Mouse (Mus musculus) pancreas, adult 10 weeks (tissue): Measurements from ENCODE around the gene Snx33. TPM values are rescaled to one million over a fixed set of nuclear protein-coding genes. Genes with fewer than 3 reads are reported as not detected.

Experiments
- polyA plus RNA-seq: library from polyadenylated mRNA; stranded (reverse); fragments of 350-450 nt; fragmentation: Illumina TruSeq; extraction: RNeasy Lipid Tissue Mini Kit (QIAGEN cat#74804); gene quantifications from one replicate; pipeline ENCODE4 v1.2.3, GENCODE M21; 2015; ENCODE audit warnings: low read depth, low replicate concordance; ENCODE audit not compliant: insufficient read depth

Snx33 gene
- 4.6 TPM for polyA plus RNA-seq

GRCm38 (mm10) chr9:56928041-56928811, at the start of gene Snx33:
TSS of gene Snx33 (minus strand) at chr9:56928371.

GRCm38 (mm10) chr9:56950414-56951400, 22.5 kb upstream of the Snx33 start, which contains the start of gene Snupn:
TSS of gene Snupn (plus strand) at chr9:56950878.

GRCm38 (mm10) chr9:56937223-56938160, 9.3 kb upstream of the Snx33 start, which contains the start of gene Imp3:
TSS of gene Imp3 (plus strand) at chr9:56937475.

Other genes starting within 250 kb of the Snx33 start
- 0.42 TPM for gene Lingo1, start 131.9 kb downstream of the Snx33 start, polyA plus RNA-seq
- gene Odf3l1, start 63.7 kb downstream of the Snx33 start, polyA plus RNA-seq = not detected
- gene Cspg4, start 63.3 kb downstream of the Snx33 start, polyA plus RNA-seq = 3.8 TPM
- 35.8 TPM for gene Imp3, start 9.1 kb upstream of the Snx33 start, polyA plus RNA-seq
- gene Snupn, start 22.5 kb upstream of the Snx33 start, polyA plus RNA-seq = 2.2 TPM
- gene Ptpn9, start 66.6 kb upstream of the Snx33 start, polyA plus RNA-seq = 6.2 TPM
- 8.1 TPM for gene Sin3a, start 143.7 kb upstream of the Snx33 start, polyA plus RNA-seq
- 44.7 TPM for gene Man2c1, start 202.3 kb upstream of the Snx33 start, polyA plus RNA-seq
- gene Neil1, start 219.9 kb upstream of the Snx33 start, polyA plus RNA-seq = 3.1 TPM
- gene Commd4, start 230.0 kb upstream of the Snx33 start, polyA plus RNA-seq = 27.4 TPM